Mouse (Mus musculus) small intestine, adult 2 months (tissue): ENCODE results near the gene Samd14. TPM values are rescaled to one million over a fixed set of nuclear protein-coding genes. Genes with fewer than 3 reads are reported as not detected.

Experiments used
- H3K27ac ChIP-seq: fragments of 200-500 bp; 2 replicates; pipeline ENCODE4 v1.5.1; 2012; ENCODE audit warnings: low read depth, low read length, control low read depth, inconsistent platforms; ENCODE audit not compliant: insufficient read depth
- H3K27me3 ChIP-seq: fragments of 200-500 bp; 2 replicates; pipeline ENCODE4 v1.6.1; 2012; ENCODE audit warnings: mild to moderate bottlenecking, moderate library complexity, low read length, inconsistent platforms; ENCODE audit not compliant: control insufficient read depth, insufficient read depth
- H3K36me3 ChIP-seq: fragments of 200-500 bp; 2 replicates; pipeline ENCODE4 v1.6.1; 2012; ENCODE audit warnings: mild to moderate bottlenecking, low read length, control low read depth, inconsistent platforms; ENCODE audit not compliant: control insufficient read depth, insufficient read depth
- H3K4me1 ChIP-seq: fragments of 200-500 bp; 2 replicates; pipeline ENCODE4 v1.6.1; 2012; ENCODE audit warnings: low read length, inconsistent platforms, mixed read lengths; ENCODE audit not compliant: control insufficient read depth, insufficient read depth, insufficient read length
- H3K4me3 ChIP-seq: fragments of 200-500 bp; 2 replicates; pipeline ENCODE4 v1.5.1; 2012; ENCODE audit warnings: low read depth, mild to moderate bottlenecking, control low read depth, inconsistent platforms, low read length, moderate library complexity
- CTCF ChIP-seq: fragments of 200-500 bp; IDR thresholded peaks from 2 replicates; pipeline ENCODE4 v1.5.1; 2012; ENCODE audit warnings: low read depth, mild to moderate bottlenecking, control low read depth, inconsistent platforms, low read length, moderate library complexity, mixed read lengths; ENCODE audit not compliant: insufficient replicate concordance, insufficient read length; ENCODE audit errors: extremely low read depth
- POLR2A ChIP-seq: fragments of 200-500 bp; IDR thresholded peaks from 2 replicates; pipeline ENCODE4 v1.6.1; 2012; ENCODE audit warnings: low read depth, mild to moderate bottlenecking, control low read depth, inconsistent platforms, low read length, moderate library complexity
- WGBS: fragments of 180-500 bp; shearing (Covaris S2); methylation state at CpG from one replicate; pipeline ENCODE4 v1.1.7; 2018; 5-methylcytosine and 5-hydroxymethylcytosine counted together
- polyA plus RNA-seq: library from polyadenylated mRNA; depleted of rRNA; stranded (reverse); fragments of >200 nt; gene quantifications from 2 replicates; pipeline ENCODE4 v1.2.3, GENCODE M21; 2012

Gene Samd14
- polyA plus RNA-seq, 1 experiment, result 7.2 TPM

GRCm38 (mm10) chr11:94990102-94990748 lies 19.5 kb upstream of the Samd14 start:
- WGBS, result 53% methylated on average over 6 of the region's 6 CpGs
- Histone ChIP-seq H3K36me3 (0 out of 2 replicates have a peak, but pooled peaks cover under 1% of the 10 kb centered on the region), H3K27ac (peak overlapping the region; percentile 67), H3K27me3 (no peaks in the 10 kb centered on the region), H3K4me1 (peaks cover 30% of the 10 kb centered on the region; the same call in 1 of the 2 replicates), H3K4me3 (peak overlapping the region; percentile 66)
- TF ChIP-seq CTCF (no peak), POLR2A (no peak)

GRCm38 (mm10) chr11:94990749-94991577 lies 18.7 kb upstream of the Samd14 start, which contains the start of gene Ppp1r9b:
Gene Ppp1r9b, plus strand, starts transcription at chr11:94991035.
- peak within 1 kb of the TSS; percentile 79 for H3K27ac ChIP-seq
- TF ChIP-seq CTCF (peak; percentile 65), POLR2A (peak; percentile 73; the same call in 1 of the 2 replicates)
- no peaks in the 10 kb centered on the region for H3K27me3 ChIP-seq
- H3K36me3 ChIP-seq, result 0 out of 2 replicates have a peak, but pooled peaks cover 1% of the 10 kb centered on the region
- WGBS, result 1% methylated on average over 65 of the region's 69 CpGs
- peaks cover 34% of the 10 kb centered on the region; the same call in 1 of the 2 replicates for H3K4me1 ChIP-seq
- H3K4me3 ChIP-seq, result peak within 1 kb of the TSS; percentile 66

- H3K4me3 ChIP-seq, result peak overlapping the region; percentile 66
- peaks cover 7% of the 10 kb centered on the region for H3K36me3 ChIP-seq
- under 1% methylated on average over 99 of the region's 99 CpGs for WGBS
- TF ChIP-seq CTCF (no peak), POLR2A (no peak; the same call in 1 of the 2 replicates)
- H3K4me1 ChIP-seq, result peaks cover 42% of the 10 kb centered on the region
- peak overlapping the region; percentile 73 for H3K27ac ChIP-seq
- H3K27me3 ChIP-seq, result no peaks in the 10 kb centered on the region
Observed at GRCm38 (mm10) chr11:94991641-94992479, 17.8 kb upstream of the Samd14 start.

- 2% methylated on average over 20 of the region's 20 CpGs for WGBS
- peaks cover 47% of the 10 kb centered on the region for H3K4me1 ChIP-seq
- peak overlapping the region; percentile 66 for H3K4me3 ChIP-seq
- TF ChIP-seq CTCF, result no peak
- TF ChIP-seq POLR2A, result no peak
- H3K36me3 ChIP-seq, result peaks cover 9% of the 10 kb centered on the region
- no peaks in the 10 kb centered on the region for H3K27me3 ChIP-seq
- peak overlapping the region; percentile 73 for H3K27ac ChIP-seq
Observed at GRCm38 (mm10) chr11:94992480-94992753, 17.3 kb upstream of the Samd14 start.

GRCm38 (mm10) chr11:94992754-94993606 lies 16.7 kb upstream of the Samd14 start:
- Histone ChIP-seq H3K4me3 (peak overlapping the region; percentile 66), H3K4me1 (peaks cover 48% of the 10 kb centered on the region), H3K27me3 (no peaks in the 10 kb centered on the region), H3K27ac (peak overlapping the region; percentile 73), H3K36me3 (peaks cover 9% of the 10 kb centered on the region)
- under 1% methylated on average over 22 of the region's 22 CpGs for WGBS
- TF ChIP-seq CTCF (no peak), POLR2A (peak; percentile 84)

- peaks cover 50% of the 10 kb centered on the region for H3K4me1 ChIP-seq
- TF ChIP-seq CTCF (no peak), POLR2A (peak; percentile 2; the same call in 1 of the 2 replicates)
- peak overlapping the region; percentile 66 for H3K4me3 ChIP-seq
- H3K36me3 ChIP-seq, result peaks cover 12% of the 10 kb centered on the region
- no peaks in the 10 kb centered on the region for H3K27me3 ChIP-seq
- peak overlapping the region; percentile 61; the same call in 1 of the 2 replicates for H3K27ac ChIP-seq
- 49% methylated on average over 10 of the region's 10 CpGs for whole genome bisulfite sequencing
Observed at GRCm38 (mm10) chr11:94994208-94994814, 15.4 kb upstream of the Samd14 start.
